Mouse (Mus musculus) intestine, embryonic 16.5 days (tissue): Measurements from ENCODE around the gene Acad9. TPM values are rescaled to one million over a fixed set of nuclear protein-coding genes. Genes with fewer than 3 reads are reported as not detected.

Source experiments
- ATAC-seq: fragments of 200-750 bp; cut with Nextera tagmentation; 2 replicates; pipeline ENCODE4 v1.8.0; 2017; ENCODE audit warnings: moderate TSS enrichment, moderate library complexity
- H3K27ac ChIP-seq: fragments of 300-500 bp; sonication (generic); 2 replicates; pipeline ENCODE4 v1.5.1; 2014; ENCODE audit warnings: mild to moderate bottlenecking, low read length
- H3K27me3 ChIP-seq: fragments of 300-500 bp; sonication (generic); replicated peaks from 2 replicates; pipeline ENCODE4 v1.6.1; 2014; ENCODE audit warnings: low read length, control low read depth, mixed read lengths; ENCODE audit not compliant: control insufficient read depth, insufficient read depth
- H3K36me3 ChIP-seq: fragments of 300-500 bp; sonication (generic); 2 replicates; pipeline ENCODE4 v1.6.1; 2014; ENCODE audit warnings: low read length, control low read depth; ENCODE audit not compliant: control insufficient read depth, insufficient read depth
- H3K4me1 ChIP-seq: fragments of 300-500 bp; sonication (generic); 2 replicates; pipeline ENCODE4 v1.6.1; 2014; ENCODE audit warnings: low read length, control low read depth, mixed read lengths; ENCODE audit not compliant: control insufficient read depth, insufficient read depth
- H3K4me2 ChIP-seq: fragments of 300-500 bp; sonication (generic); 2 replicates; pipeline ENCODE4 v1.6.1; 2014; ENCODE audit warnings: low read depth, low read length, control low read depth
- H3K4me3 ChIP-seq: fragments of 300-500 bp; sonication (generic); 2 replicates; pipeline ENCODE4 v1.5.1; 2014; ENCODE audit warnings: mild to moderate bottlenecking, low read length
- H3K9ac ChIP-seq: fragments of 300-500 bp; sonication (generic); 2 replicates; pipeline ENCODE4 v1.6.1; 2014; ENCODE audit warnings: low read depth, low read length
- H3K9me3 ChIP-seq: fragments of 300-500 bp; sonication (generic); 2 replicates; pipeline ENCODE4 v1.6.1; 2016; ENCODE audit warnings: low read length, control low read depth; ENCODE audit not compliant: control insufficient read depth
- WGBS: fragments of 180-500 bp; shearing (Covaris S2); extraction: QIAGEN DNeasy Blood & Tissue Kit; methylation state at CpG from one replicate; pipeline ENCODE4 v1.1.7; 2014; 5-methylcytosine and 5-hydroxymethylcytosine counted together
- polyA plus RNA-seq: library from polyadenylated mRNA; unstranded; fragments of >200 nt; fragmentation: Nextera tagmentation; extraction: Ambion mirVana; gene quantifications from 2 replicates; pipeline ENCODE4 v1.2.1, GENCODE M21; 2015

Gene Acad9
- 79.8 and 80.3 TPM in 2 replicates for polyA plus RNA-seq

GRCm38 (mm10) chr3:36065843-36066651 is at the start of gene Acad9:
Acad9 (plus strand) TSS chr3:36065979.
- Histone ChIP-seq H3K4me2 (peak within 1 kb of the TSS; percentile 70), H3K27me3 (no peaks in the 10 kb centered on the region), H3K9me3 (no peaks in the 10 kb centered on the region), H3K9ac (peak within 1 kb of the TSS; percentile 88), H3K4me3 (peak within 1 kb of the TSS; percentile 71), H3K36me3 (no peaks in the 10 kb centered on the region), H3K4me1 (peaks cover 13% of the 10 kb centered on the region), H3K27ac (peak within 1 kb of the TSS; percentile 49)
- peak; percentile 98 for ATAC-seq
- under 1% methylated on average over 49 of the region's 49 CpGs for whole genome bisulfite sequencing

GRCm38 (mm10) chr3:36025732-36026131 is 40.0 kb upstream of the Acad9 start:
- Histone ChIP-seq H3K4me2 (no peak overlapping the region), H3K9me3 (no peaks in the 10 kb centered on the region), H3K4me1 (no peaks in the 10 kb centered on the region), H3K27me3 (no peaks in the 10 kb centered on the region), H3K36me3 (no peaks in the 10 kb centered on the region), H3K4me3 (no peak overlapping the region), H3K27ac (no peak overlapping the region), H3K9ac (no peak overlapping the region)
- WGBS: 82% methylated on average over 6 of the region's 6 CpGs
- no peak for ATAC-seq

GRCm38 (mm10) chr3:36029993-36030392 is 35.8 kb upstream of the Acad9 start:
- Histone ChIP-seq H3K4me2 (no peak overlapping the region), H3K27me3 (no peaks in the 10 kb centered on the region), H3K9me3 (no peaks in the 10 kb centered on the region), H3K27ac (no peak overlapping the region), H3K4me1 (no peaks in the 10 kb centered on the region), H3K4me3 (no peak overlapping the region), H3K36me3 (no peaks in the 10 kb centered on the region), H3K9ac (no peak overlapping the region)
- 81% methylated on average over 4 of the region's 4 CpGs for WGBS
- no peak for ATAC-seq

GRCm38 (mm10) chr3:36031740-36032510 is 33.9 kb upstream of the Acad9 start:
- H3K27ac ChIP-seq: no peak overlapping the region
- WGBS: 58% methylated on average over 6 of the region's 6 CpGs
- H3K4me3 ChIP-seq: no peak overlapping the region
- no peaks in the 10 kb centered on the region for H3K36me3 ChIP-seq
- no peak overlapping the region for H3K9ac ChIP-seq
- H3K4me1 ChIP-seq: no peaks in the 10 kb centered on the region
- no peaks in the 10 kb centered on the region for H3K9me3 ChIP-seq
- ATAC-seq: no peak
- no peaks in the 10 kb centered on the region for H3K27me3 ChIP-seq
- H3K4me2 ChIP-seq: no peak overlapping the region

GRCm38 (mm10) chr3:36044520-36044919 is 21.3 kb upstream of the Acad9 start:
- Histone ChIP-seq H3K4me1 (no peaks in the 10 kb centered on the region), H3K9me3 (no peaks in the 10 kb centered on the region), H3K4me2 (no peak overlapping the region), H3K27me3 (no peaks in the 10 kb centered on the region), H3K9ac (no peak overlapping the region), H3K27ac (no peak overlapping the region), H3K36me3 (no peaks in the 10 kb centered on the region), H3K4me3 (no peak overlapping the region)
- no peak for ATAC-seq

GRCm38 (mm10) chr3:36045086-36045485 is 20.7 kb upstream of the Acad9 start:
- no peak for ATAC-seq
- H3K9me3 ChIP-seq: no peaks in the 10 kb centered on the region
- H3K36me3 ChIP-seq: no peaks in the 10 kb centered on the region
- no peaks in the 10 kb centered on the region for H3K4me1 ChIP-seq
- no peak overlapping the region for H3K9ac ChIP-seq
- H3K4me3 ChIP-seq: no peak overlapping the region
- 88% methylated on average over 4 of the region's 4 CpGs for whole genome bisulfite sequencing
- H3K27ac ChIP-seq: no peak overlapping the region
- H3K27me3 ChIP-seq: no peaks in the 10 kb centered on the region
- H3K4me2 ChIP-seq: no peak overlapping the region

GRCm38 (mm10) chr3:36049106-36049505 is 16.7 kb upstream of the Acad9 start:
- 66% methylated on average over 1 of the region's 1 CpGs for WGBS
- Histone ChIP-seq H3K27ac (no peak overlapping the region), H3K4me2 (no peak overlapping the region), H3K27me3 (no peaks in the 10 kb centered on the region), H3K4me1 (no peaks in the 10 kb centered on the region), H3K36me3 (no peaks in the 10 kb centered on the region), H3K9ac (no peak overlapping the region), H3K4me3 (no peak overlapping the region), H3K9me3 (no peaks in the 10 kb centered on the region)
- no peak for ATAC-seq

GRCm38 (mm10) chr3:36053447-36053846 is 12.3 kb upstream of the Acad9 start, which contains the start of gene Ccdc144b:
Ccdc144b (minus strand) TSS chr3:36053547.
- ATAC-seq: no peak
- 88% methylated on average over 6 of the region's 6 CpGs for WGBS
- no peak within 1 kb of the TSS for H3K27ac ChIP-seq
- H3K4me1 ChIP-seq: no peaks in the 10 kb centered on the region
- no peak within 1 kb of the TSS for H3K4me2 ChIP-seq
- H3K27me3 ChIP-seq: no peaks in the 10 kb centered on the region
- H3K4me3 ChIP-seq: no peak within 1 kb of the TSS
- H3K9me3 ChIP-seq: no peaks in the 10 kb centered on the region
- no peaks in the 10 kb centered on the region for H3K36me3 ChIP-seq
- no peak within 1 kb of the TSS for H3K9ac ChIP-seq

GRCm38 (mm10) chr3:36060096-36060850 is 5.5 kb upstream of the Acad9 start:
- no peaks in the 10 kb centered on the region for H3K27me3 ChIP-seq
- H3K4me3 ChIP-seq: no peak overlapping the region
- no peak overlapping the region for H3K27ac ChIP-seq
- no peak overlapping the region for H3K4me2 ChIP-seq
- no peak for ATAC-seq
- H3K4me1 ChIP-seq: no peaks in the 10 kb centered on the region
- 32% methylated on average over 8 of the region's 8 CpGs for WGBS
- no peak overlapping the region for H3K9ac ChIP-seq
- no peaks in the 10 kb centered on the region for H3K9me3 ChIP-seq
- H3K36me3 ChIP-seq: no peaks in the 10 kb centered on the region
